In the genomic region with DNA sequence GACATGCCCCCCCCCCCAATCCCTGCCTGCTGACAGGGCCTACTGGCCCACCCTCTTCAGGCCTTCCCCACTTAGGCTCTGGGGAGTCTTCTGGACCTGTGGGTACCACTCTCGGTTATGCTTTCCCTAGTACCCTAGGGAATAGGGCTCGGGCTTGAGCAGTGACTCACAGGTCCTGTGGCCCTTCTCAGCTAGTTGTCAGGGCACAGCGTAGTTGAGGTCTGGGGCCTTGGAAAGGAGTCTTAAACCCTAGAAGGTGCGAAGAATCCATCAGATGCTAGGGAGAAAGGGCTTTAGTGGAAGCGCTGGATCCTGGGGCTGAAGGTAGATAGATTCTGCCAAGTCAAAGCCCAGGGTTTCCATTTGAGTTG, we compare ENCODE assay signal across 9 mouse cellular contexts. TPM values are rescaled to one million over a fixed set of nuclear protein-coding genes. Genes with fewer than 3 reads are reported as not detected.
DNase-seq lines count a peak whose midpoint lies in the region; ATAC-seq lines count a peak whose summit lies in the region.
"Had no signal": no experiment of that assay in that cellular context is flagged by ENCODE, and none has a peak within 500 bp of the region (broad histone marks: within the 10 kb centered on the region; RNA-seq: fewer than 3 reads in every experiment).

No protein-coding gene starts in this region.

- peaks cover 60% of the 10 kb centered on the region for H3K4me1 ChIP-seq in kidney, embryonic 14.5 days (ENCODE audit: control insufficient read depth, insufficient read depth, low read length)
- peaks cover 66% of the 10 kb centered on the region for H3K4me1 ChIP-seq in embryonic facial prominence, embryonic 12.5 days
- peaks cover 45% of the 10 kb centered on the region for H3K4me1 ChIP-seq in midbrain, embryonic 14.5 days (ENCODE audit: control insufficient read depth, insufficient read depth, low read length)

- ATAC-seq in kidney, embryonic 14.5 days (ENCODE audit: low FRiP score, low TSS enrichment) = no peak; the same call in 1 of the 2 replicates
- ATAC-seq in embryonic facial prominence, embryonic 12.5 days (ENCODE audit: insufficient number of reproducible peaks, insufficient read depth, low FRiP score, low TSS enrichment) = no peak
- ATAC-seq in midbrain, embryonic 14.5 days (ENCODE audit: low FRiP score, low TSS enrichment) = no peak

- 36% methylated on average over 5 of the region's 5 CpGs for WGBS in kidney, embryonic 14.5 days
- 18% methylated on average over 5 of the region's 5 CpGs for WGBS in embryonic facial prominence, embryonic 12.5 days
- 28% methylated on average over 5 of the region's 5 CpGs for WGBS in midbrain, embryonic 14.5 days

- intact Hi-C loops in heart, postnatal 36 days (cut with DNase I) = no loop called here

- peaks cover 29% of the 10 kb centered on the region for H3K36me3 ChIP-seq in kidney, embryonic 14.5 days (ENCODE audit: control insufficient read depth, insufficient read depth, low read length)
- peaks cover 33% of the 10 kb centered on the region for H3K36me3 ChIP-seq in embryonic facial prominence, embryonic 12.5 days
- H3K36me3 ChIP-seq in midbrain, embryonic 14.5 days (ENCODE audit: control insufficient read depth, insufficient read depth, low read length) = peaks cover 18% of the 10 kb centered on the region

- H3K4me3 ChIP-seq in kidney, embryonic 14.5 days (ENCODE audit: low read length) = peak overlapping the region; percentile 46
- H3K4me3 ChIP-seq in embryonic facial prominence, embryonic 12.5 days = peak overlapping the region; percentile 44
- peak overlapping the region; percentile 34; the same call in 1 of the 2 replicates for H3K4me3 ChIP-seq in midbrain, embryonic 14.5 days (replicated peaks; ENCODE audit: low read depth, low read length)

- no peaks in the 10 kb centered on the region for H3K27me3 ChIP-seq in kidney, embryonic 14.5 days (ENCODE audit: control insufficient read depth, insufficient read depth, low read length)
- H3K27me3 ChIP-seq in embryonic facial prominence, embryonic 12.5 days = no peaks in the 10 kb centered on the region
- no peaks in the 10 kb centered on the region for H3K27me3 ChIP-seq in midbrain, embryonic 14.5 days (ENCODE audit: control insufficient read depth, insufficient read depth, low read length)

- H3K9me3 ChIP-seq in kidney, embryonic 14.5 days (ENCODE audit: control insufficient read depth, low read length) = no peaks in the 10 kb centered on the region
- no peaks in the 10 kb centered on the region for H3K9me3 ChIP-seq in embryonic facial prominence, embryonic 12.5 days
- H3K9me3 ChIP-seq in midbrain, embryonic 14.5 days (ENCODE audit: control insufficient read depth, low read length) = no peaks in the 10 kb centered on the region

- DNase-seq in kidney, adult 8-10 months = no peak
- DNase-seq in heart, postnatal 36 days = peak; percentile 16 to 50
- no peak for DNase-seq in midbrain, embryonic 14.5 days
- no peak for DNase-seq in right cerebral cortex, postnatal 4 days
- DNase-seq in urinary bladder, postnatal 10 days (ENCODE audit: low spot score) = no peak
- DNase-seq in kidney, postnatal 4 days = no peak
- DNase-seq: lung, postnatal 36 days had no signal

- peak overlapping the region; percentile 94; the same call in 1 of the 2 replicates for H3K27ac ChIP-seq in kidney, embryonic 14.5 days (ENCODE audit: low read depth, low read length)
- peak overlapping the region; percentile 99 for H3K27ac ChIP-seq in embryonic facial prominence, embryonic 12.5 days
- H3K27ac ChIP-seq in midbrain, embryonic 14.5 days (replicated peaks; ENCODE audit: low read depth, low read length) = peak overlapping the region; percentile 89

- H3K9ac ChIP-seq in kidney, embryonic 14.5 days (ENCODE audit: low read depth, low read length) = peak overlapping the region; percentile 42; the same call in 1 of the 2 replicates
- peak overlapping the region; percentile 63 for H3K9ac ChIP-seq in embryonic facial prominence, embryonic 12.5 days
- peak overlapping the region; percentile 61 for H3K9ac ChIP-seq in midbrain, embryonic 14.5 days (replicated peaks; ENCODE audit: low read length)

- peak overlapping the region; percentile 80 for H3K4me2 ChIP-seq in kidney, embryonic 14.5 days (replicated peaks; ENCODE audit: low read depth, low read length)
- peak overlapping the region; percentile 88 for H3K4me2 ChIP-seq in embryonic facial prominence, embryonic 12.5 days (replicated peaks)
- peak overlapping the region; percentile 82 for H3K4me2 ChIP-seq in midbrain, embryonic 14.5 days (ENCODE audit: low read length)

RNA-seq across cellular contexts. Expression of gene Bcl9l, which starts 17.5 kb away (rescaled TPM):
- 14.5 and 14.6 TPM in 2 replicates for polyA plus RNA-seq in kidney, embryonic 14.5 days (2014; fragmentation: Nextera tagmentation; extraction: Ambion mirVana)
- 17.7 and 18.5 TPM in 2 replicates for polyA plus RNA-seq in embryonic facial prominence, embryonic 12.5 days (2016; fragmentation: Nextera tagmentation; extraction: Ambion mirVana)
- 10 to 100 TPM; 44.6 to 59.4 TPM for total RNA-seq in heart, postnatal 36 days (2021)
- polyA plus RNA-seq in midbrain, embryonic 14.5 days (2014; fragmentation: Nextera tagmentation; extraction: Ambion mirVana) = 12.6 and 14.9 TPM in 2 replicates

RNA-seq across cellular contexts. Expression of gene Upk2, which starts 45.4 kb away (rescaled TPM):
- polyA plus RNA-seq in kidney, embryonic 14.5 days (2014; fragmentation: Nextera tagmentation; extraction: Ambion mirVana) = 0.30 and 0.39 TPM in 2 replicates
- polyA plus RNA-seq in embryonic facial prominence, embryonic 12.5 days (2016; fragmentation: Nextera tagmentation; extraction: Ambion mirVana) = 1.7 and 2.2 TPM in 2 replicates
- not detected for total RNA-seq in heart, postnatal 36 days (2021)
- polyA plus RNA-seq in midbrain, embryonic 14.5 days (2014; fragmentation: Nextera tagmentation; extraction: Ambion mirVana) = not detected in 2 replicates

RNA-seq across cellular contexts. Expression of gene Foxr1, which starts 59.2 kb away (rescaled TPM):
- polyA plus RNA-seq in kidney, embryonic 14.5 days (2014; fragmentation: Nextera tagmentation; extraction: Ambion mirVana) = not detected in 2 replicates
- not detected in 2 replicates for polyA plus RNA-seq in embryonic facial prominence, embryonic 12.5 days (2016; fragmentation: Nextera tagmentation; extraction: Ambion mirVana)
- not detected for total RNA-seq in heart, postnatal 36 days (2021)
- not detected in 2 replicates for polyA plus RNA-seq in midbrain, embryonic 14.5 days (2014; fragmentation: Nextera tagmentation; extraction: Ambion mirVana)

Comparison
In these comparisons a context has a peak if more than half of its experiments do, and no peak if none do; other contexts are left out.
1. DNase-seq: peak in heart, postnatal 36 days (2 of 2); none in kidney, adult 8-10 months (0 of 2), midbrain, embryonic 14.5 days (single experiment), right cerebral cortex, postnatal 4 days (single experiment), urinary bladder, postnatal 10 days (single experiment) and kidney, postnatal 4 days (0 of 2).
2. Peak in every context shown above with its lines, with median percentiles within 50 percentile points of each other: H3K27ac ChIP-seq, H3K4me2 ChIP-seq, H3K4me3 ChIP-seq and H3K9ac ChIP-seq.